Mouse (Mus musculus) heart, embryonic 13.5 days (tissue): Measurements from ENCODE around the gene Rapgef3. TPM values are rescaled to one million over a fixed set of nuclear protein-coding genes. Genes with fewer than 3 reads are reported as not detected.

Experiments used
- ATAC-seq: fragments of 200-750 bp; cut with Nextera tagmentation; 2 replicates; pipeline ENCODE4 v1.8.0; 2017; ENCODE audit warnings: moderate TSS enrichment; ENCODE audit not compliant: insufficient number of reproducible peaks, low FRiP score, low TSS enrichment; ENCODE audit errors: extremely low read depth
- H3K27ac ChIP-seq: fragments of 300-500 bp; sonication (generic); replicated peaks from 2 replicates; pipeline ENCODE4 v1.5.1; 2015; ENCODE audit warnings: moderate library complexity, mild to moderate bottlenecking, inconsistent platforms
- H3K27me3 ChIP-seq: fragments of 300-500 bp; sonication (generic); replicated peaks from 2 replicates; pipeline ENCODE4 v1.6.1; 2015; ENCODE audit warnings: mild to moderate bottlenecking, inconsistent platforms
- H3K36me3 ChIP-seq: fragments of 300-500 bp; sonication (generic); 2 replicates; pipeline ENCODE4 v1.6.1; 2015; ENCODE audit warnings: mild to moderate bottlenecking, inconsistent platforms
- H3K4me1 ChIP-seq: fragments of 300-500 bp; sonication (generic); 2 replicates; pipeline ENCODE4 v1.6.1; 2015; ENCODE audit warnings: inconsistent platforms
- H3K4me2 ChIP-seq: fragments of 300-500 bp; sonication (generic); 2 replicates; pipeline ENCODE4 v1.6.1; 2015; ENCODE audit warnings: inconsistent platforms, mild to moderate bottlenecking, moderate library complexity
- H3K4me3 ChIP-seq: fragments of 300-500 bp; sonication (generic); 2 replicates; pipeline ENCODE4 v1.5.1; 2015; ENCODE audit warnings: moderate library complexity, mild to moderate bottlenecking, inconsistent platforms
- H3K9ac ChIP-seq: fragments of 300-500 bp; sonication (generic); 2 replicates; pipeline ENCODE4 v1.6.1; 2015; ENCODE audit warnings: inconsistent platforms, mild to moderate bottlenecking, moderate library complexity
- H3K9me3 ChIP-seq: fragments of 300-500 bp; sonication (generic); 2 replicates; pipeline ENCODE4 v1.6.1; 2016; ENCODE audit warnings: inconsistent platforms
- WGBS: fragments of 180-500 bp; shearing (Covaris S2); methylation state at CpG from one replicate; pipeline ENCODE4 v1.1.7; 2015; ENCODE audit warnings: mixed read lengths; 5-methylcytosine and 5-hydroxymethylcytosine counted together
- polyA plus RNA-seq: library from polyadenylated mRNA; unstranded; fragments of >200 nt; fragmentation: Nextera tagmentation; extraction: Ambion mirVana; gene quantifications from 2 replicates; pipeline ENCODE4 v1.2.1, GENCODE M21; 2015

Rapgef3 gene
- polyA plus RNA-seq, 1 experiment from 2014 or later = 22.1 TPM

DNA sequence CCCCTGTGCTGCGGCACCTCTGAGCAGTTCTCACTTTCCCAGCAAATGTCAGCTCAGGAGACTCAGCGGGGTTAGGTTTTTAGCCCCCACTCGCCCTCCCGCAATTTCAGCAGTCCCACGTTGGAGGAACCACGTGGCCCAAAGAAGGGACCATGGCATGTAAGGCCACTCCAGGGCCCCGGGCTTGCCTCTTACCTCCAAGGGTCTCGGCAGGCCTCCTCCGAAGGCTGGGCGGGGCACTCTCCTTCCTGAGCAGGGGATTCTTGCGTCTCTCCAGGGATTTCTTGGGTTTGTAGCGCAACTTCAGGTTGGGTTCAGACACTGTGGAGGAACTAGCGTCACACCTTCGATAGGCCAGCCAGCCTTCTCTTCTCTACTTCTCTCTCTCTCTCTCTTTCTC is 41.4 kb upstream of the Rapgef3 start:
- Histone ChIP-seq H3K27ac (no peak overlapping the region), H3K4me2 (no peak overlapping the region), H3K4me3 (no peak overlapping the region), H3K4me1 (peaks cover 24% of the 10 kb centered on the region), H3K9me3 (no peaks in the 10 kb centered on the region), H3K9ac (no peak overlapping the region), H3K27me3 (no peaks in the 10 kb centered on the region), H3K36me3 (peaks cover 68% of the 10 kb centered on the region)
- ATAC-seq = no peak
- WGBS = 68% methylated on average over 14 of the region's 14 CpGs

DNA sequence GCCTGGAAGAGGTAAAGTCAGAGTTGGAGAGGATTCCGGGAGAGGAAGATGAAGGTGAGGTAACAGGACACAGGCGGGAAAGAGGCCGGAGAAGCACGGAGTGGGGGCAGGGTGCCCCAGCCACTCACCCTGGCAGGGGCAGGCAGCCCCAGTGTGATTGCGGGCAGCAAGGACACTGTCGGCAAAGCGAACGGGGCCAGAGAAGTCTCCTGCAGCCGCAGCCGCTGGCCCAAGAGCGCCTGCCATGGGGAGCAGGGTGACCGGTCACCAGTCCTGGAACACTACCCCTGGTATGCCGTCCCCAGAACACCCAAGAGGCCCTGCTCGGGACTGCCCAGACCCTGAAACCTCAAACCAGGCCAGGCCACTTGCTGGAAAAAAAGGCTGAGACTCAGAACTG is 40.8 kb upstream of the Rapgef3 start:
- Histone ChIP-seq H3K9ac (no peak overlapping the region), H3K9me3 (no peaks in the 10 kb centered on the region), H3K4me3 (no peak overlapping the region), H3K4me2 (no peak overlapping the region), H3K27ac (no peak overlapping the region), H3K27me3 (no peaks in the 10 kb centered on the region), H3K36me3 (peaks cover 69% of the 10 kb centered on the region), H3K4me1 (peaks cover 18% of the 10 kb centered on the region)
- no peak for ATAC-seq
- 78% methylated on average over 14 of the region's 14 CpGs for WGBS

DNA sequence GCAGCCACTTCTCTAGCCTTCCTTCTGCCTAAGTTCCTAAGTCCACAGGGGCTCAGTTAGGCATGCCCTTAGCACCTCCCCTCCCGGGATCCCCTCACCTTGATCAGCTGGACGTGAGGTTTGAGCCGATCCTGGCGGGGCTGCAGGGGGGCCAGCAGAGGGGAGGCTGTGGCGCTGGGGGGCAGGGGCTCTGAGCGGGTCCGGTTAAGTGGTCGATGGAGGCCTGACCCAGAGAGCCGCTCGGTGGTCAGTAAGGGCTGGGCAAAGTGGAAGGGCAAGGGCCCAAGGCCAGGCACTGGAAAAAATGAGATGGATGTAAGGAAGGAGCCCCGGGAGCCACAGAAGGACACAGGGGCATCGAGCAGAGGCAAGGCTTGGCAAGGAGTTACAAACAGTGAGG is 40.1 kb upstream of the Rapgef3 start:
- no peak overlapping the region for H3K9ac ChIP-seq
- no peak for ATAC-seq
- H3K4me3 ChIP-seq = no peak overlapping the region
- no peaks in the 10 kb centered on the region for H3K27me3 ChIP-seq
- H3K9me3 ChIP-seq = no peaks in the 10 kb centered on the region
- peaks cover 13% of the 10 kb centered on the region for H3K4me1 ChIP-seq
- WGBS = 69% methylated on average over 12 of the region's 12 CpGs
- peaks cover 69% of the 10 kb centered on the region for H3K36me3 ChIP-seq
- no peak overlapping the region for H3K4me2 ChIP-seq
- no peak overlapping the region for H3K27ac ChIP-seq

DNA sequence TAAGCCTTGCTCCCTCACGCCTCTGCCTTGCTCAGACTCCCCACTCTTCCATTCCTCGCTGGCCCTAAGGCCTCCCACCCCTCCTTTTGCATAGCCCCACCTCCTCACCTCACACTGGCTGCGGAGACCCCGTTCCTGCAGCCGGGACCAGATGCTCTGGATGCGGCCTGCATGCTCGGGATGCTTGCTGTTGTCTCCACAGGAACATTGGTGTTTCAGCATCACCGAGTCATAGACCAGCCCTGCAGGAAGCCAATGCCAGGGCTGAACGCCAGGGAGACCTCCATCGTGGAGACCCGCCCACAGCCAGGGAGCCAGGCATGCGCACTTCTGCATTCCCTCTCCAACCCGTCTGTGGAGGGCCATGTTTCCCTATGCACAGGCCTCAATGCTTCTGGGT is 34.8 kb upstream of the Rapgef3 start:
- no peaks in the 10 kb centered on the region for H3K27me3 ChIP-seq
- WGBS = 24% methylated on average over 13 of the region's 13 CpGs
- H3K9me3 ChIP-seq = no peaks in the 10 kb centered on the region
- H3K9ac ChIP-seq = peak overlapping the region; percentile 19; the same call in 1 of the 2 replicates
- H3K4me1 ChIP-seq = peaks cover 24% of the 10 kb centered on the region
- H3K4me3 ChIP-seq = peak overlapping the region; percentile 27
- H3K4me2 ChIP-seq = peak overlapping the region; percentile 51
- peaks cover 83% of the 10 kb centered on the region for H3K36me3 ChIP-seq
- H3K27ac ChIP-seq = no peak overlapping the region; the same call in 1 of the 2 replicates
- no peak for ATAC-seq

DNA sequence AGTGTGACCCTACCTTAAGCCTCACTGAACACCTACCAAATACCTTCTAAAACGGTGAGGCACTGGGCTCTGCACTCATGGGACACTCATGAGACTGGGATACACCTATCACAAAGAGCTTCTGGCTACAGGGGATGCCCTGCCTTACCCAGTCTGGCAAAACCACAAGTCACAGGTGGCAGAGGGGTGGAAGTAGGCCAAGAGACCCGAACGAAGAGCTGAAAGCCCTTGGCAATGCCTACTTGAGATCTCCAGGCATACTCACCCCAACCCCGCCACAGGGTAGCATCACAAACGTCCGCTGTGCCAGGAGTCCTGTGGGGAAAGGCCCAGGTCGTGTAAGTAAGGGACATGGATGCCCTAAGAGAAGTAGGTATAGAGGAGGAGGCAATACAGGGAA is 34.0 kb upstream of the Rapgef3 start:
- peaks cover 83% of the 10 kb centered on the region for H3K36me3 ChIP-seq
- 77% methylated on average over 7 of the region's 7 CpGs for WGBS
- no peak overlapping the region for H3K9ac ChIP-seq
- no peak overlapping the region for H3K27ac ChIP-seq
- H3K9me3 ChIP-seq = no peaks in the 10 kb centered on the region
- no peaks in the 10 kb centered on the region for H3K27me3 ChIP-seq
- no peak overlapping the region for H3K4me3 ChIP-seq
- ATAC-seq = no peak
- peaks cover 24% of the 10 kb centered on the region for H3K4me1 ChIP-seq
- no peak overlapping the region for H3K4me2 ChIP-seq

DNA sequence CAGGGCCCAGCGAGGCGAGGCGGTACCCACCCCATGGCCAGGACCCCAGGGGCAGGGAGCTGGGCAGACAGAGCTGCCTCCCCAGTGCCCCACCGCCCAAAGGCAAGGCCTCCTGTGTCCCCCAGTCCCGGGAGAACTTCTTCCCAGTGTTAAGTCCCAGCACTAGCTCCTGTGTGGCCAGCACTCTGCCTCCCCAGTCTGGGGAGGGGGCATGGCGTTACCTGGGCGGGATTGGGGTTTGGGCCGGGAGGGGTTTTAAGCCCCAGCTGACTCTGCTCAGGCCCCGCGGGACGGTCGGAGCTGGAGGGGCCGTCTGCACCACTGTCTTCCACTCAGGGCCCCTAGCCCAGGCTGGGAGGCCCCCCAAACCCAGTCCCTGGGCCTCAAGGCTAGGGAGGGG is 33.1 kb upstream of the Rapgef3 start:
- Histone ChIP-seq H3K27ac (no peak overlapping the region), H3K4me1 (peaks cover 24% of the 10 kb centered on the region), H3K4me2 (no peak overlapping the region), H3K4me3 (no peak overlapping the region), H3K36me3 (peaks cover 85% of the 10 kb centered on the region), H3K27me3 (no peaks in the 10 kb centered on the region), H3K9me3 (no peaks in the 10 kb centered on the region), H3K9ac (no peak overlapping the region)
- WGBS = 81% methylated on average over 13 of the region's 13 CpGs
- no peak; the same call in 1 of the 2 replicates for ATAC-seq

DNA sequence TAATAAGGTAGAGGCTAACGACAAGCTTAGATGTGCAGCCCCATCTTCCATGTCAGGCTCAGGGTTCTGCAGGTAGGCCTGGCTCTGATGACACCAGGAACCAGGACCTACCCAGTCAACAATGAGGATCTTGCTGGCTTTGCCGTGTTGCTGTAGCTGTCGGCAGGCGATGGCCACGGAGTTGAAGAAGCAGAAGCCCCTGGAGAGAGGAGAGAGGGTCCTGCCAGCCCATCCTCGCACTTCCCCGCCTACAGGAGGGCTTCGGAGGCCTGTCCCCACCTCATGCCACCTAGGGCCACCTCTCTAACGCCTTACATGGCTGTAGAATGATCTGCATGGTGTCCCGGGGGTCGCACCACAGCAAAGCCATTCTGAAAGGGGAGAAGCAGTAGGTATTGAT is 31.7 kb upstream of the Rapgef3 start:
- peaks cover 86% of the 10 kb centered on the region for H3K36me3 ChIP-seq
- no peak overlapping the region for H3K9ac ChIP-seq
- no peak for ATAC-seq
- peaks cover 24% of the 10 kb centered on the region for H3K4me1 ChIP-seq
- 87% methylated on average over 11 of the region's 11 CpGs for WGBS
- 0 out of 2 replicates have a peak overlapping the region, but pooled peaks have one; percentile 15 for H3K27ac ChIP-seq
- H3K27me3 ChIP-seq = no peaks in the 10 kb centered on the region
- no peak overlapping the region for H3K4me2 ChIP-seq
- H3K4me3 ChIP-seq = no peak overlapping the region
- H3K9me3 ChIP-seq = no peaks in the 10 kb centered on the region

DNA sequence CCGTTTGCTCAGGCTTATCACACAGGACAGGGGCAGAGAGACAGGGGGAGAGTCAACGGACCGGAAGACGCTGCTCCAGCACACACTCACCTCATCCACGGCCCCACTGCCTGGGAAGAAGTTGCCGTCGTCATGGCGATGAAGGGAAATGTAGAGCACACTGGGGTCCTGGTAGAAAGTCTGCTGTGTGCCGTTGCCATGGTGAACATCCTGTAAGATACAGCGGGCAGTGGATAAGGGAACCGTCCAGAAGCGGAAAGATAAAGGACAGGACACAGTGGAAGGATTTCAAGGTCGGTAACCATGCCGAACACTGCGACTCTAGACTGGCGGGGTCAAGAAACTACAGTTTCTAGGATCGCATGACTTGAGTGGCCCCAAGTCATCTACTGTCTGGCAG is 30.4 kb upstream of the Rapgef3 start:
- Histone ChIP-seq H3K4me3 (no peak overlapping the region), H3K9me3 (no peaks in the 10 kb centered on the region), H3K36me3 (peaks cover 96% of the 10 kb centered on the region), H3K4me1 (peaks cover 24% of the 10 kb centered on the region), H3K27me3 (no peaks in the 10 kb centered on the region), H3K27ac (no peak overlapping the region; the same call in 1 of the 2 replicates), H3K9ac (no peak overlapping the region), H3K4me2 (no peak overlapping the region)
- ATAC-seq = no peak
- WGBS = 36% methylated on average over 17 of the region's 17 CpGs

DNA sequence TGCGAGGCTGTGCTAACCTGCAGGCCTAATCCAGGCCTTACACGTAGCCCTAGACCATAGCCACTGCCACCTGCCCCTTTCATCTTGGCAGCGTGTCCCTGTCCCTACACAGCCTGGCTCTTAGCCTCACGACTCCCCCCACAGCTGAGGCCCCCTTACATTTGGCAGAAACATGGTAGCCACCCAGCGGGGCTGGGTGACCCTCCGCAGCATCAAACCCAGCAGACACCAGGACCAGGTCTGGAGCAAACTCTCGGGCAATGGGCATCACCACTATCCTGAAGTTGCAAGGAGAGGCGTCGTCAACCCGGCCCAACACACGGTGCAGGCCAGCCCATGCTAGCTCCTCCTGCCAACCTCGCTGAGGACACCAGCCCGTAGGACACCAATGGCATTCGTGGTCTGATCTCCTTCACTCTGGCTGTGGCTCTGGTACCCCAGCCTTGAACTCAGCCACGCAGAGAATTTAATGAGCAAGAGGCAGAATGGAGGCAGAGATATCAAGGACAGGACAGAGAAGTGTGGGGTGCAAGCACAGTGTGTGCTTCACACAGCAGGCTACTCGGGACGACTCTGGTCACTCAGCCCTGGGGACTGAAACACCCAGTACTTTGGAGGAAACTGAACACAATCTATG is 29.0 kb upstream of the Rapgef3 start:
- WGBS = 92% methylated on average over 17 of the region's 17 CpGs
- Histone ChIP-seq H3K27me3 (no peaks in the 10 kb centered on the region), H3K4me1 (peaks cover 16% of the 10 kb centered on the region), H3K36me3 (peaks cover 99% of the 10 kb centered on the region), H3K4me2 (no peak overlapping the region), H3K4me3 (no peak overlapping the region), H3K9me3 (no peaks in the 10 kb centered on the region), H3K27ac (no peak overlapping the region), H3K9ac (no peak overlapping the region)
- ATAC-seq = no peak

DNA sequence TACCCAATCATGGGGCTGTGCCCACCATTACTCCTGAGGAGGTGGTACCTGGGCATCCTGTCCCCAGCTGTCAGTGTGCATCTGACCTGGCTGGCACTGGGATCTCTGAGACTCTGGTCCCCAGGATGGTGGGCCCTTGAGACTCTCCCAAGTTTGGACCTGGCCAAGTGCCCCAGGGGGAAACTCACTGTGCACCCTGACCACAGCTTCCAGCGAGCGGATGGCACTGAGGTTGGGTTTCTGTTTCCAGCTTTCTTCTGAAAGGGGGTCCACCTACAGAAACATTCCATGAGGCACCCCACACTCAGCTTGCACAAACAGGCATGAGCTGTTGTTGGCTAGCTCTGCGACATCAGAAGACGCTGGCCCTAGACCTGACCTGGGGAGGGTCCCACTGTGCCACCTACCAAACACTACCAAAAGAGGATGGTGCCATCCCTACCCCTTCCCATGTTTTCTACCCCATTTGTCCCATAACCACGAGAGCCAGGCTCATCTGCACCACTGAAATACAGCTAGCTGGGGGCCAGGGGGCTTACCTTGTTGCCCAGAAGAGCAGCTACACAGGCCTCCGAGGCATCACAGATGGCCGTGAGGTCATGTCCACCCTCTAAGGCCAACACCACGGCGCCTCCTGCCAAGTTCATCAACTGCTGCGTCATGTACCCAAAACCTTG is 27.9 kb upstream of the Rapgef3 start:
- Histone ChIP-seq H3K9me3 (no peaks in the 10 kb centered on the region), H3K27me3 (no peaks in the 10 kb centered on the region), H3K27ac (no peak overlapping the region), H3K9ac (no peak overlapping the region), H3K4me2 (no peak overlapping the region), H3K4me3 (no peak overlapping the region), H3K4me1 (peaks cover 16% of the 10 kb centered on the region), H3K36me3 (peaks cover 99% of the 10 kb centered on the region)
- 90% methylated on average over 10 of the region's 10 CpGs for WGBS
- no peak for ATAC-seq

DNA sequence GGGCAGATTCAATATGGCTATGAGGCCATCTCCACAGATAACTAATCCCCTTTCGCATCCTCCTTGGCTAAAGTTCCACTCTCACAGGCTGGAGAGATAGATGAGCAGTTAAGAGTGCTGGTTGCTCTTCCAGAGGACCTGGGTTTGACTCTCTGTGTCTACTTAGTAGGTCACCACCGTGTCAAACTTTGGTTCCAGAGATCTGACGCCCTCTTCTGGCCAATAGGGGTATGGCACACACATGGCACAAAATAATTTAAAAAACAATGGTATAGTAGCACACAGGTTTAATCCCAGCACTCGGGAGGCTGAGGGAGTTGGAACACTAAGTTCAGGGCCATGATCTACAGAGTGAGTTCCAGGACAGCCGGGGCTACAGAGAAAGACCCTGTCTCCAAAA is 26.5 kb upstream of the Rapgef3 start:
- 72% methylated on average over 5 of the region's 5 CpGs for WGBS
- H3K4me2 ChIP-seq = no peak overlapping the region
- no peaks in the 10 kb centered on the region for H3K27me3 ChIP-seq
- H3K9ac ChIP-seq = no peak overlapping the region
- H3K36me3 ChIP-seq = peaks cover 98% of the 10 kb centered on the region
- no peak overlapping the region for H3K4me3 ChIP-seq
- no peaks in the 10 kb centered on the region for H3K9me3 ChIP-seq
- ATAC-seq = no peak
- H3K4me1 ChIP-seq = peaks cover 16% of the 10 kb centered on the region
- H3K27ac ChIP-seq = no peak overlapping the region
